Mouse (Mus musculus) lung, postnatal 10 days (tissue): ENCODE results near the gene Gm21828.
"Not testable (repeated sequence)": the region's sequence is repeated elsewhere in the genome, so short reads cannot be mapped to it uniquely, and the experiment has no call there.

Experiments
- DNase-seq: peaks from one replicate; pipeline ENCODE4 v3.0.0; 2021

Gene Gm21828

GRCm38 (mm10) chrY:13223828-13224227 lies at the start of gene Gm21828:
Gene Gm21828 (minus strand): TSS chrY:13223928.
- not testable (repeated sequence) for DNase-seq

DNA sequence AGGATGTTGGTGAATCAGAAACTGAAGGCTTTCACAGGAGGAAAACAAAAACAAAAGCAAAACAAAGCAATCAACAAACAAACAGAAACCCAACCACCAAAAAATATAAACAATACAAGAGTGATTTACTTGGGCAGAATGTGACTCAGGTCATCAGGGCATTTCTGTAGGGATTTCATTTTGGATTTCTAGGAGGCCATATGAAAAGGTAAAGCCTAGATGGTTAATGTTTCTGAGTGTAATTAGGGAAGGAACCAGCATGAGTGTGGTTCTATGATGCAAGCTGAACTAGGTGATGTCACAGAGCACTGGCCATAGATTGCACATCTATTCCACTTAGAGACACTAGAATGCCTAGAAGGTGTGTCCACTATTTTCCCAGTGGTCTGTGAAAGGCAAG lies 28.4 kb upstream of the Gm21828 start, which contains the start of the genes Gm21440 and Gm21454:
Gene Gm21440 (plus strand): TSS at position 301 of the 400 bp plus-strand sequence.
Gene Gm21454 (plus strand): TSS at position 352 of the 400 bp plus-strand sequence.
- DNase-seq, result not testable (repeated sequence)
